Mouse (Mus musculus) CH12.LX (cell line): ENCODE measurements around the gene 9930021J03Rik. TPM values are rescaled to one million over a fixed set of nuclear protein-coding genes. Genes with fewer than 3 reads are reported as not detected.

Experiments used
- DNase-seq: peaks from one replicate; pipeline ENCODE4 v3.0.0-alpha.2; 2013; ENCODE audit errors: extremely low read depth
- H3K27ac ChIP-seq: 2 replicates; pipeline ENCODE4 v1.5.1; 2012; ENCODE audit warnings: low read depth, mild to moderate bottlenecking, control low read depth, moderate library complexity; ENCODE audit not compliant: insufficient read depth
- H3K27me3 ChIP-seq: replicated peaks from 2 replicates; pipeline ENCODE3; 2012; ENCODE audit warnings: inconsistent platforms
- H3K36me3 ChIP-seq, 2 experiments: replicated peaks in 1 of 2; 2 replicates each; pipeline versions ENCODE3 to v1.6.1; 2012; ENCODE audit warnings: inconsistent platforms in 1 of 2, low read length in 1 of 2, mild to moderate bottlenecking in 1 of 2, mixed read lengths in 1 of 2, moderate library complexity in 1 of 2; ENCODE audit not compliant: control insufficient read depth in 1 of 2, insufficient read depth in 1 of 2
- H3K4me1 ChIP-seq, 2 experiments: 2 replicates each; pipeline ENCODE4 v1.6.1; 2012; ENCODE audit warnings: inconsistent platforms in 1 of 2, moderate library complexity in 1 of 2; ENCODE audit not compliant: insufficient read depth in 2 of 2, control insufficient read depth in 1 of 2
- H3K4me2 ChIP-seq: 2 replicates; pipeline ENCODE4 v1.6.1; 2012; ENCODE audit warnings: low read depth, mild to moderate bottlenecking, control low read depth; ENCODE audit not compliant: poor library complexity, insufficient read depth, severe bottlenecking
- H3K4me3 ChIP-seq, 3 experiments: fragments of 150-350 bp in 1 of 3; sonication (generic) in 1 of 3; replicated peaks in 1 of 3; 2 replicates each; pipeline versions ENCODE3 to v1.5.1; 2011 to 2012; ENCODE audit warnings: low read depth in 2 of 3, low read length in 2 of 3, mild to moderate bottlenecking in 2 of 3, moderate library complexity in 2 of 3, control low read depth in 1 of 3, improper control_type of control experiment in 1 of 3, inconsistent platforms in 1 of 3, mixed read lengths in 1 of 3; ENCODE audit not compliant: poor library complexity in 1 of 3
- H3K79me2 ChIP-seq: replicated peaks from 2 replicates; pipeline ENCODE4 v1.6.1; 2012; ENCODE audit warnings: mild to moderate bottlenecking, moderate library complexity; ENCODE audit not compliant: control insufficient read depth, poor library complexity, insufficient read depth, severe bottlenecking; ENCODE audit errors: extremely low read depth
- H3K9ac ChIP-seq: 2 replicates; pipeline ENCODE4 v1.6.1; 2012; ENCODE audit warnings: low read depth, mild to moderate bottlenecking, control low read depth, moderate library complexity; ENCODE audit not compliant: insufficient read depth
- H3K9me3 ChIP-seq: replicated peaks from 2 replicates; pipeline ENCODE3; 2012; ENCODE audit warnings: low read length, inconsistent platforms, mixed read lengths
- BHLHE40 ChIP-seq: IDR thresholded peaks from 2 replicates; pipeline ENCODE4 v1.6.1; 2011; ENCODE audit warnings: mild to moderate bottlenecking, low read depth, low read length, improper control_type of control experiment
- CTCF ChIP-seq, 2 experiments: IDR thresholded peaks in 1 of 2; conservative IDR thresholded peaks in 1 of 2; 2 replicates each; pipeline ENCODE4 v1.5.1; 2011 to 2012; ENCODE audit warnings: low read depth in 2 of 2, low read length in 2 of 2, improper control_type of control experiment in 1 of 2, inconsistent platforms in 1 of 2, mild to moderate bottlenecking in 1 of 2, moderate library complexity in 1 of 2
- ETS1 ChIP-seq: conservative IDR thresholded peaks from 2 replicates; pipeline ENCODE4 v1.6.1; 2012; ENCODE audit warnings: low read depth, mild to moderate bottlenecking, inconsistent platforms, low read length, improper control_type of control experiment, moderate library complexity
- IRF4 ChIP-seq: IDR thresholded peaks from 2 replicates; pipeline ENCODE4 v1.6.1; 2014; ENCODE audit warnings: low read depth, mild to moderate bottlenecking, inconsistent platforms, low read length, improper control_type of control experiment
- JUND ChIP-seq: conservative IDR thresholded peaks from 2 replicates; pipeline ENCODE4 v1.6.1; 2011; ENCODE audit warnings: low read depth, low read length, improper control_type of control experiment
- KAT2A ChIP-seq: IDR thresholded peaks from 2 replicates; pipeline ENCODE4 v1.6.1; 2012; ENCODE audit warnings: low read length, improper control_type of control experiment, inconsistent platforms; ENCODE audit not compliant: insufficient replicate concordance
- MAFK ChIP-seq: IDR thresholded peaks from 2 replicates; pipeline ENCODE4 v1.6.1; 2011; ENCODE audit warnings: low read length, improper control_type of control experiment; ENCODE audit not compliant: insufficient replicate concordance
- MAX ChIP-seq: IDR thresholded peaks from 2 replicates; pipeline ENCODE4 v1.6.1; 2011; ENCODE audit warnings: low read length, improper control_type of control experiment
- MXI1 ChIP-seq: IDR thresholded peaks from 2 replicates; pipeline ENCODE4 v1.6.1; 2011; ENCODE audit warnings: mild to moderate bottlenecking, low read depth, low read length, improper control_type of control experiment
- NRF1 ChIP-seq: IDR thresholded peaks from 2 replicates; pipeline ENCODE4 v1.6.1; 2014; ENCODE audit warnings: low read depth, mild to moderate bottlenecking, inconsistent platforms, low read length, improper control_type of control experiment, moderate library complexity
- PAX5 ChIP-seq: IDR thresholded peaks from 2 replicates; pipeline ENCODE4 v1.6.1; 2012; ENCODE audit warnings: low read length, inconsistent platforms, mixed read lengths
- POLR2AphosphoS2 ChIP-seq: IDR thresholded peaks from 2 replicates; pipeline ENCODE4 v1.6.1; 2011; ENCODE audit warnings: low read depth, low read length, improper control_type of control experiment
- RAD21 ChIP-seq: IDR thresholded peaks from 2 replicates; pipeline ENCODE4 v1.6.1; 2011; ENCODE audit warnings: low read depth, mild to moderate bottlenecking, low read length, improper control_type of control experiment, moderate library complexity
- RCOR1 ChIP-seq: conservative IDR thresholded peaks from 2 replicates; pipeline ENCODE4 v1.6.1; 2012; ENCODE audit warnings: low read depth, mild to moderate bottlenecking, inconsistent platforms, low read length, improper control_type of control experiment
- SIN3A ChIP-seq: IDR thresholded peaks from 2 replicates; pipeline ENCODE4 v1.6.1; 2012; ENCODE audit warnings: low read length, improper control_type of control experiment, inconsistent platforms
- SMC3 ChIP-seq: IDR thresholded peaks from 2 replicates; pipeline ENCODE4 v1.6.1; 2011; ENCODE audit warnings: low read depth, low read length, improper control_type of control experiment
- TCF12 ChIP-seq: IDR thresholded peaks from 2 replicates; pipeline ENCODE4 v1.6.1; 2014; ENCODE audit warnings: low read depth, mild to moderate bottlenecking, inconsistent platforms, low read length, improper control_type of control experiment
- UBTF ChIP-seq: IDR thresholded peaks from 2 replicates; pipeline ENCODE4 v1.6.1; 2012; ENCODE audit warnings: low read depth, mild to moderate bottlenecking, inconsistent platforms, low read length, improper control_type of control experiment, moderate library complexity
- USF1 ChIP-seq: IDR thresholded peaks from 2 replicates; pipeline ENCODE4 v1.6.1; 2014; ENCODE audit warnings: low read depth, mild to moderate bottlenecking, inconsistent platforms, low read length, improper control_type of control experiment
- USF2 ChIP-seq: conservative IDR thresholded peaks from 2 replicates; pipeline ENCODE4 v1.6.1; 2011; ENCODE audit warnings: low read depth, low read length, improper control_type of control experiment
- ZC3H11A ChIP-seq: IDR thresholded peaks from 2 replicates; pipeline ENCODE4 v1.6.1; 2012; ENCODE audit warnings: low read depth, mild to moderate bottlenecking, inconsistent platforms, low read length, improper control_type of control experiment
- ZMIZ1 ChIP-seq: IDR thresholded peaks from 2 replicates; pipeline ENCODE4 v1.6.1; 2012; ENCODE audit warnings: low read depth, mild to moderate bottlenecking, inconsistent platforms, low read length, improper control_type of control experiment
- dilution Hi-C: fragments of 300-500 bp; cut with MboI; formaldehyde crosslinking; loops from 2 replicates; pipeline ENCODE4 v1.14.3; 2020; ENCODE audit warnings: low sequenced_read_pairs; ENCODE audit not compliant: extremely low pct_unique_long_range_greater_than_20kb, extremely low pct_ligation_motif_present
- in situ Hi-C: fragments of 300-500 bp; cut with MboI; formaldehyde crosslinking; loops from 3 replicates; pipeline ENCODE4 v1.14.3; 2019; ENCODE audit warnings: low sequenced_read_pairs, low pct_ligation_motif_present, low pct_unique_long_range_greater_than_20kb, mixed read lengths
- polyA plus RNA-seq: library from polyadenylated mRNA; unstranded; fragments of >175 nt; gene quantifications from 2 replicates; pipeline ENCODE4 v1.2.1, GENCODE M21; 2012; ENCODE audit warnings: low read depth; ENCODE audit not compliant: insufficient read length
- total RNA-seq, 2 experiments: library from RNA; depleted of rRNA; stranded (reverse); fragments of 300-350 nt in 1 of 2; fragments of >200 nt in 1 of 2; gene quantifications; 2 replicates each; pipeline ENCODE4 v1.2.3; 2012 to 2014

9930021J03Rik gene
- total and polyA plus RNA-seq, 3 experiments, result 4.2 to 8.7 (median 7.8) TPM

- Histone ChIP-seq H3K27me3 (no peaks in the 10 kb centered on the region), H3K79me2 (no peaks in the 10 kb centered on the region), H3K4me2 (no peak overlapping the region), H3K4me1 (peaks cover 0 to 21% of the 10 kb centered on the region in 2 experiments; a peak in 3 of 4 replicates), H3K36me3 (no peaks in the 10 kb centered on the region), H3K9ac (no peak overlapping the region), H3K9me3 (no peaks in the 10 kb centered on the region), H3K27ac (no peak overlapping the region), H3K4me3 (no peak overlapping the region)
- TF ChIP-seq ZC3H11A (no peak), PAX5 (no peak), ETS1 (no peak), SIN3A (no peak), POLR2AphosphoS2 (no peak), JUND (no peak), MAFK (no peak), USF1 (no peak), UBTF (no peak), MXI1 (no peak), NRF1 (no peak), TCF12 (no peak), IRF4 (no peak), ZMIZ1 (no peak), RCOR1 (no peak), BHLHE40 (no peak), KAT2A (no peak), SMC3 (no peak)
- dilution Hi-C loops, result no loop called here
- in situ Hi-C loops, result loop anchor here (10.0 kb wide), 1 partner anchor 380 kb away; no protein-coding TSS in a partner anchor
- DNase-seq, result no peak
Observed at GRCm38 (mm10) chr19:29825003-29825402, 19.2 kb upstream of the 9930021J03Rik start.

DNA sequence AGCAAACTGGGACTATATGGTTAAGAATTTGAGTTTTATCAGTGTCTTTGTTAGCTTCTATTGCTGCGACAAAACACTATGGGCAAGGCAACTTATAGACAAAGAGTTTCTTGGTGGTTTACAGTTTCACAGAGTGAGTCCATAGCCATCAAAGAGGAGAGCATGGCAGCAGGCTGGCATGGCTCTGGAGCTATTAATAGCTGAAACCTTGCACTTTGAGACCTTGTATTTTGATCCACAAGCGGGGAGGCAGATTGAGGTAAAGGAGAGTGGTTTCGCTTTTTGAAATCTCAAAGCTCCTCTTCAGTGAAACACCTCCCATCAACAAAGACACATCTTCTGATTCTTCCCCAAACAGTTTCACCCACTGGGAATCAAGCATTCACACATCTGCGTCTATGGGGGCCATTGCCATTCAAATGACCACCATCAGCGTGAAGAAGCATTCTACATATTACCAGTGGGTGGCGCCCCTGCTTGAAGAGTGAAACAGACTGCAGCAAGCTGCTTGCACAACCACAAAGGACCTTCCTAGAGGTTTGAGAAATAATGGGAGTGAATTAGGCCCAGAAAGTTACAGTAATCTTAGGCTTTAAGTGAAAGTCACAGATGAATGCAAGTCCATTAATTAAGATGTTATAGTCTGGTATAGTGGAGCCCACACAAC is 18.4 kb upstream of the 9930021J03Rik start:
- Histone ChIP-seq H3K79me2 (no peaks in the 10 kb centered on the region), H3K4me2 (peak overlapping the region; percentile 59; the same call in 1 of the 2 replicates), H3K27ac (no peak overlapping the region), H3K4me1 (peaks cover 0 to 21% of the 10 kb centered on the region in 2 experiments; a peak in 3 of 4 replicates), H3K36me3 (no peaks in the 10 kb centered on the region), H3K4me3 (no peak overlapping the region), H3K9ac (peak overlapping the region; percentile 2; the same call in 1 of the 2 replicates), H3K9me3 (no peaks in the 10 kb centered on the region), H3K27me3 (no peaks in the 10 kb centered on the region)
- dilution Hi-C loops (no loop called here), in situ Hi-C loops (loop anchor here (5.0 to 25.0 kb wide), 3 partner anchors 303 to 462 kb away; partner anchors contain the start of genes Cd274 and Plgrkt)
- DNase-seq, result peak; percentile 75
- no peak for TF ChIP-seq KAT2A
- TF ChIP-seq CTCF (conservative IDR thresholded peaks at IDR 0.05 in 1 of 2, IDR thresholded peaks at IDR 0.05 in 1 of 2; ENCODE audit: low read depth in 2 of 2, low read length in 2 of 2), result peak; percentile 63 to 92
- peak; percentile 92 for TF ChIP-seq RAD21
- TF ChIP-seq USF2, result no peak
- 0 out of 2 replicates have a peak, but pooled peaks have one; percentile 11 for TF ChIP-seq MAX
- no peak for TF ChIP-seq POLR2AphosphoS2
- TF ChIP-seq SMC3, result peak; percentile 82
- TF ChIP-seq ZC3H11A, result peak; percentile 19; the same call in 1 of the 2 replicates
